Comparison of ENCODE assay signal across 1 mouse cellular context in the genomic region with DNA sequence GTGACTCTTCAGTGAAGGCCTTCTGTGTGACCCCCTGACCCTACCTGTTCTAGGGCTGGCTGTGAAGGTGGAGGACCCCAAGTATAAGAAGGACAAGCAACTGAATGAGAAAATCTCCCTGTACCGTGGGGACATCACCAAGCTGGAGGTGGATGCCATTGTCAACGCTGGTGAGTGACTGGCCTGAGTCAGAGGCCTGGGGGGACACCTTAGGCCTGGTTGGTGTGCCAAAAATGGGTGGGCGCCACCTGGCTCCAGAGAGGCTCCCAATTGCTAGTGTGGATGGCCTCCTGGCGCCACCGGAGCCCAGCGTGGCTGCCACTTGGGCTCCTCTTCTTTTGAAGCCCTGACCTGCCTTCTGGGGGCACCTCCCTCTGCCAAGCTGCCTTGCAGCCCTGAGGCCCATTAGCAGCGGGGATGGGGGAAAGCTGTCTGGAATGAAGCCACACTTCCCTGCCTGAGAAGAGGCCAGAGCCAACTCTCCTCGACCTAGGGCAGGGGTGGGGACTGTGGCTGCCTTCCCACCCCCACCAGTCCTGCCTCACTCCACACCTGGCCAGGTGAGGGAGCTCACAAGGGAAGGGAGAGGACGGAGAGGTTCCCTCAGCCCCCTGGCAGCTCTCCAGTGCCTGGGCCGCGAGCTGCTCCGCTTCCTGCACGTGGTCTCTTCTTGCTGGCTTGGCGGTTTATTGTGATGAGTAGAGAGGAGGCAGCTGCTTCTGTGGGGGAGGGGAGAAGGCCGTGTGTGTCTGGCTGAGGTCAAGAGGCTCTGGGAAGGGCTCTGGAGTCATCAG.
TF ChIP-seq lines count a peak whose summit lies in the region.

No protein-coding gene starts in this region.

TF ChIP-seq in MEL, 35 proteins besides CTCF, POLR2A, EP300 and RAD21:
- no peak for TF ChIP-seq POLR2AphosphoS2 (IDR thresholded peaks at IDR 0.05; ENCODE audit: low read length)
- no peak for TF ChIP-seq ZNF384 (IDR thresholded peaks at IDR 0.05; ENCODE audit: low read depth, low read length)
- no peak for TF ChIP-seq USF2 (IDR thresholded peaks at IDR 0.05; ENCODE audit: borderline replicate concordance in 1 of 2, insufficient read depth in 1 of 2, low read depth in 1 of 2, low read length in 2 of 2)
- TF ChIP-seq UBTF (IDR thresholded peaks at IDR 0.05; ENCODE audit: borderline replicate concordance, insufficient read depth, low read depth, low read length) = no peak
- peak; percentile 88 for TF ChIP-seq SIN3A (IDR thresholded peaks at IDR 0.05; ENCODE audit: low read length)
- TF ChIP-seq MAX (IDR thresholded peaks at IDR 0.05; ENCODE audit: low read length) = peak; percentile 90
- no peak for TF ChIP-seq MYB (IDR thresholded peaks at IDR 0.05; ENCODE audit: low read depth, low read length)
- peak; percentile 91 for TF ChIP-seq MXI1 (IDR thresholded peaks at IDR 0.05; ENCODE audit: low read depth, low read length)
- peak; percentile 66; the same call in 1 of the 2 replicates for TF ChIP-seq BHLHE40 (IDR thresholded peaks at IDR 0.05; ENCODE audit: borderline replicate concordance, low read depth, low read length)
- TF ChIP-seq ELF1 (IDR thresholded peaks at IDR 0.05; ENCODE audit: low read depth, low read length) = 0 out of 2 replicates have a peak, but pooled peaks have one; percentile 18
- TF ChIP-seq NELFE (IDR thresholded peaks at IDR 0.05; ENCODE audit: low read depth, low read length) = 0 out of 2 replicates have a peak, but pooled peaks have one; percentile 35
- TF ChIP-seq MYC (IDR thresholded peaks at IDR 0.05; ENCODE audit: low read depth, low read length) = peak; percentile 80
- no peak for TF ChIP-seq GATA1 (IDR thresholded peaks at IDR 0.05; ENCODE audit: low read depth, low read length)
- TF ChIP-seq ZMIZ1 (IDR thresholded peaks at IDR 0.05; ENCODE audit: low read depth, low read length) = no peak
- TF ChIP-seq MAZ (IDR thresholded peaks at IDR 0.05; ENCODE audit: low read depth, low read length) = no peak
- TF ChIP-seq CHD1 (IDR thresholded peaks at IDR 0.05; ENCODE audit: low read depth, low read length) = no peak
- no peak for TF ChIP-seq TAL1 (IDR thresholded peaks at IDR 0.05; ENCODE audit: low read length)
- no peak for TF ChIP-seq SMC3 (IDR thresholded peaks at IDR 0.05; ENCODE audit: low read depth, low read length)
- TF ChIP-seq KAT2A (conservative IDR thresholded peaks at IDR 0.05; ENCODE audit: low read depth, low read length) = no peak
- TF ChIP-seq CHD2 (IDR thresholded peaks at IDR 0.05; ENCODE audit: low read length) = peak; percentile 44
- no peak for TF ChIP-seq NRF1 (IDR thresholded peaks at IDR 0.05; ENCODE audit: insufficient read depth, low read depth, low read length, poor library complexity, severe bottlenecking)
- no peak for TF ChIP-seq JUND (IDR thresholded peaks at IDR 0.05; ENCODE audit: low read depth, low read length)
- no peak for TF ChIP-seq MEF2A (IDR thresholded peaks at IDR 0.05; ENCODE audit: extremely low read depth, insufficient replicate concordance, low read depth, low read length, poor library complexity, severe bottlenecking)
- TF ChIP-seq MAFK (IDR thresholded peaks at IDR 0.05; ENCODE audit: borderline replicate concordance, low read depth, low read length) = no peak
- TF ChIP-seq POLR2AphosphoS5 (IDR thresholded peaks at IDR 0.05; ENCODE audit: borderline replicate concordance, low read depth, low read length) = no peak
- TF ChIP-seq ZKSCAN1 (IDR thresholded peaks at IDR 0.05; ENCODE audit: low read depth, low read length) = no peak
- no peak for TF ChIP-seq RCOR1 (IDR thresholded peaks at IDR 0.05; ENCODE audit: low read depth, low read length)
- peak; percentile 65; the same call in 1 of the 2 replicates for TF ChIP-seq ETS1 (IDR thresholded peaks at IDR 0.05; ENCODE audit: low read depth, low read length)
- peak; percentile 41; the same call in 1 of the 2 replicates for TF ChIP-seq TCF12 (IDR thresholded peaks at IDR 0.05; ENCODE audit: low read depth, low read length)
- 0 out of 2 replicates have a peak, but pooled peaks have one; percentile 29 for TF ChIP-seq HCFC1 (IDR thresholded peaks at IDR 0.05; ENCODE audit: low read depth, low read length)
- TF ChIP-seq TBP (IDR thresholded peaks at IDR 0.05; ENCODE audit: low read depth, low read length) = peak; percentile 43; the same call in 1 of the 2 replicates
- peak; percentile 87 for TF ChIP-seq USF1 (IDR thresholded peaks at IDR 0.05; ENCODE audit: low read depth, low read length)
- no peak for TF ChIP-seq ZC3H11A (IDR thresholded peaks at IDR 0.05; ENCODE audit: low read depth, low read length)
- no peak for TF ChIP-seq E2F4 (IDR thresholded peaks at IDR 0.05; ENCODE audit: borderline replicate concordance, low read depth, low read length)
- TF ChIP-seq GABPA (IDR thresholded peaks at IDR 0.05; ENCODE audit: low read depth, low read length) = no peak
